Mouse (Mus musculus): ENCODE data around the gene Rbm45. TPM values are rescaled to one million over a fixed set of nuclear protein-coding genes. Genes with fewer than 3 reads are reported as not detected.

Gene Rbm45
- polyA plus RNA-seq, 1 experiment: 25.4 TPM

DNA sequence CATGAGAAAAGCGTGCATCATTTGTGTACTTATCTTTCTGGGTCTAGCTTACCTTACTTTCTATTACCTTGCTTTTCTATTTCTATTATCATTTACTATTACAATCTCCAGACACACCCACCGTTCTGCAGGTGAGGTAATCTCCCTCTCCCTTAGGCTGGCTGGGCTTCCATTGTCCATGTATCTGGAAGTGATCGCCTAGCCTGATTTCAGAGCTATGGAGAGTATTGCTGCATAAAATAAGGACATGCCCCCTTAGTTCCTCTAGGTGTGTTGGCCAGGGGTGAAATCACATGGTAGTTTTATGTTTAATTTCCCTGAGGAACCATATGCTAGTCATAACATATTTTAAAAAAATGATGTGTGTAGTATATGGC lies 48.3 kb downstream of the Rbm45 start:
- no peak for TF ChIP-seq GATA1 (IDR thresholded peaks at IDR 0.05; ENCODE audit: low read length)

DNA sequence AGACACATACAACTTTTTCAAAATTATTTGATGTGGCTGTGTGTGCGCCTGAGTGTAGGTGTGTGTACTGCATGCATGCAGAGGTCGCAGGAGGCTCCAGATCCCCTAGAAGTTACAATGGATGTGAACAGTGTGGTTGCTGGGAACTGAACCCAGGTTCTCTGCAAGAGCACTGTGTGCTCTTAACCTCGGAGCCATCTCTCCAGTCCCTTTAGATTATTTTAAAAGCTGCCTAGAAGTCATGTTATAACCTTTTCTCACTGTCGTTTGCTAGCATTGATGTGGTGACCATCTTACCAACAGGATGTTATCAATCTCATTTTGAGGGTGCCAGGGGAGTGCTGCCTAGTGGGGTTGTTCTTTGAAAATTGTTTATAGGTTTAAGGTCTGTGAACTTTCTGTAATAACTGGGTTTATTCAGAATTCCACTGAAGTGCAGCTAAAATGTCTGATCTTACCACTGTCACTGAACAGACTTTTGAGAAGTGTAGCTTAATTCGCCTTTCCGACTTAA lies 51.7 kb downstream of the Rbm45 start:
- TF ChIP-seq GATA1 (IDR thresholded peaks at IDR 0.05; ENCODE audit: low read length): no peak

DNA sequence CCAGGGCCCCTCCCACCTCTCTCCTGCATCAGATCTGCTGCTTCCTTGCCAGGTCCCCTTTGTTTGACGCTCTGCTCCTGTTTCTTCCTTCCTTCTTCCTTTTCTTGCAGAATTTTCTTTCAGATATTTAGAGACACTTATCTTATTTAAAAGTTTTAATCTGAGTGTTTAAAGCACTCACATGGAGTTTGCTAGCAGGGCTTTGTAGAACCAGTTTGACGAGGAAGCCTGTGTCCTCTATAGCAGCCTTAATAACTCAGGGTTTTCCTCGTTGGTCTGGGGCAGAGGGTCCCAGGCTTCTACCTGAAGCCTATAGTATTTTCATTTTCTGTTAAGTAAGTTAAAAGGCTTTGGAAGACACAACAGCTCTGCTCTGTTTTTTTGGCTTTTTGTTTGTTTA lies 57.0 kb downstream of the Rbm45 start:
- no peak for TF ChIP-seq GATA1 (IDR thresholded peaks at IDR 0.05; ENCODE audit: low read length)

- no peak for TF ChIP-seq GATA1 (IDR thresholded peaks at IDR 0.05; ENCODE audit: low read length)
These were observed 59.5 kb downstream of the Rbm45 start for GRCm38 (mm10) chr2:76429318-76429717.

- no peak for TF ChIP-seq GATA1 (IDR thresholded peaks at IDR 0.05; ENCODE audit: low read length)
These were observed 60.1 kb downstream of the Rbm45 start for GRCm38 (mm10) chr2:76429855-76430254.

DNA sequence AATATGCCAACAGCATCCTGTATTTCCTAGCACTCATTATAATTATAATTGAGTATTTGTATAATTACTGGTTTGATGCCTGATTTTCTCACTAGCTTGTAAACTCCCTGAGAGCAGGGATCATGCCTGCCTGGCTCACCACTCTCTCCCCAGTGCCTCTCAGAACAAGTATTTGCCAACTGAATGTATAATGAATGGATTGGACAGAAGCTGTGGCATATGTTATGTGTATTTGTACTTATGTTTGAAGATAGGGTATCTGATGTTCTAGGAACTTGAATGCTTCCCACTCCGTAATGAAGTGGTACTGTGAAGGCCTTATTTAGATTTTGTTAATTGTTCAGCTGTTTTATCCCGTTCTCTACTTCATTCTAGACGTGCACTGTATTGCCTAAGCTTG lies 60.8 kb downstream of the Rbm45 start:
- no peak for TF ChIP-seq GATA1 (IDR thresholded peaks at IDR 0.05; ENCODE audit: low read length)

Other genes with a start within 250 kb of the Rbm45 start
- 0.05 TPM in 1 of 2 replicates, not detected in the other for gene Pde11a, start 31.2 kb upstream of the Rbm45 start, polyA plus RNA-seq (2012)
- not detected in 2 replicates for gene Cyct, start 9.5 kb upstream of the Rbm45 start, polyA plus RNA-seq (2012)
- gene Osbpl6, start 36.5 kb downstream of the Rbm45 start, polyA plus RNA-seq (2012): not detected in 2 replicates